Mouse (Mus musculus) liver, postnatal 0 days (tissue): Measurements from ENCODE around the gene Rprd2.

Experiments used
- CTCF ChIP-seq: sonication (generic); IDR thresholded peaks from 2 replicates; pipeline ENCODE4 v1.5.1; 2016; ENCODE audit warnings: antibody characterized with exemption, low read depth
- EP300 ChIP-seq: IDR thresholded peaks from 2 replicates; pipeline ENCODE4 v1.6.1; 2016; ENCODE audit warnings: antibody characterized with exemption, low read depth, mild to moderate bottlenecking

- TF ChIP-seq CTCF (no peak), EP300 (no peak)
Measured at GRCm38 (mm10) chr3:95785501-95785900, 33.2 kb downstream of the Rprd2 start.
